Mouse (Mus musculus) brain, embryonic 14.5 days (tissue): ENCODE data around the gene Selenon. TPM values are rescaled to one million over a fixed set of nuclear protein-coding genes. Genes with fewer than 3 reads are reported as not detected.

Experiments used
- DNase-seq: peaks from one replicate; pipeline ENCODE4 v3.0.0-alpha.2; 2011; ENCODE audit warnings: low read depth
- CTCF ChIP-seq: fragments of 200-500 bp; IDR thresholded peaks from 2 replicates; pipeline ENCODE4 v1.5.1; 2012; ENCODE audit warnings: inconsistent platforms, mild to moderate bottlenecking, moderate library complexity, borderline replicate concordance; ENCODE audit not compliant: insufficient read depth, insufficient read length; ENCODE audit errors: extremely low read depth
- POLR2A ChIP-seq: fragments of 200-500 bp; IDR thresholded peaks from 2 replicates; pipeline ENCODE4 v1.6.1; 2012; ENCODE audit warnings: mild to moderate bottlenecking, inconsistent platforms, borderline replicate concordance; ENCODE audit not compliant: poor library complexity, insufficient read depth, insufficient read length, severe bottlenecking; ENCODE audit errors: extremely low read depth
- polyA plus RNA-seq: library from polyadenylated mRNA; depleted of rRNA; stranded (reverse); fragments of >200 nt; gene quantifications from 2 replicates; pipeline ENCODE4 v1.2.3, GENCODE M21; 2012

The Selenon gene
- polyA plus RNA-seq, 1 experiment: 55.6 TPM

GRCm38 (mm10) chr4:134572449-134573300, 20.7 kb upstream of the Selenon start:
- no peak for TF ChIP-seq POLR2A
- TF ChIP-seq CTCF: no peak
- peak; percentile 35 for DNase-seq

GRCm38 (mm10) chr4:134570704-134571451, 18.9 kb upstream of the Selenon start:
- peak; percentile 73 for DNase-seq
- no peak for TF ChIP-seq CTCF
- no peak for TF ChIP-seq POLR2A

GRCm38 (mm10) chr4:134569831-134570230, 17.9 kb upstream of the Selenon start:
- TF ChIP-seq POLR2A (no peak), CTCF (no peak)
- no peak for DNase-seq

GRCm38 (mm10) chr4:134569205-134569604, 17.2 kb upstream of the Selenon start:
- no peak for DNase-seq
- TF ChIP-seq CTCF: peak; percentile 29; the same call in 1 of the 2 replicates
- no peak for TF ChIP-seq POLR2A

- no peak for TF ChIP-seq POLR2A
- no peak for TF ChIP-seq CTCF
- DNase-seq: peak; percentile 93
These were observed 15.6 kb upstream of the Selenon start for GRCm38 (mm10) chr4:134567377-134568226.

GRCm38 (mm10) chr4:134564093-134564492, 12.1 kb upstream of the Selenon start:
- DNase-seq: no peak

GRCm38 (mm10) chr4:134563624-134564023, 11.7 kb upstream of the Selenon start:
- DNase-seq: no peak
- TF ChIP-seq POLR2A (no peak), CTCF (no peak)

More at GRCm38 (mm10) chr4:134564093-134564492, 12.1 kb upstream of the Selenon start:
- TF ChIP-seq CTCF: no peak
- TF ChIP-seq POLR2A: no peak

GRCm38 (mm10) chr4:134562014-134562413, 10.0 kb upstream of the Selenon start:
- TF ChIP-seq POLR2A: no peak
- no peak for TF ChIP-seq CTCF
- no peak for DNase-seq

- TF ChIP-seq POLR2A: no peak
- TF ChIP-seq CTCF: no peak
- DNase-seq: no peak
These were observed 8.7 kb upstream of the Selenon start for GRCm38 (mm10) chr4:134560699-134561098.

- no peak for DNase-seq
- TF ChIP-seq CTCF: no peak
These were observed 7.2 kb upstream of the Selenon start for GRCm38 (mm10) chr4:134559154-134559553.
